Mouse (Mus musculus): ENCODE measurements at regions not wholly inside any gene's neighbourhood (a gene's known extent, or its start where the extent isn't known, plus 50 kb on each side); places are given as distances from the start of the nearest gene placed in this dataset.

- DNase-seq (ENCODE audit: low spot score) (peak; percentile 32), ATAC-seq (peak; percentile 44; the same call in 1 of the 2 replicates)
- Histone ChIP-seq H3K27me3 (replicated peaks; ENCODE audit: control insufficient read depth, insufficient read depth, low read length) (no peaks in the 10 kb centered on the region), H3K36me3 (ENCODE audit: control insufficient read depth, insufficient read depth, low read length) (no peaks in the 10 kb centered on the region), H3K9ac (ENCODE audit: low read length) (no peak overlapping the region), H3K27ac (ENCODE audit: low read depth, low read length) (no peak overlapping the region), H3K4me3 (ENCODE audit: low read depth, low read length) (no peak overlapping the region), H3K9me3 (replicated peaks; ENCODE audit: control insufficient read depth, low read length) (no peaks in the 10 kb centered on the region), H3K4me1 (ENCODE audit: control insufficient read depth, insufficient read depth, low read length) (no peaks in the 10 kb centered on the region), H3K4me2 (ENCODE audit: low read length) (no peak overlapping the region)
- WGBS = 22% methylated on average over 6 of the region's 6 CpGs
These were observed 92.0 kb downstream of the Cdc5l start for GRCm38 (mm10) chr17:45341573-45341972.

- ATAC-seq (no peak), DNase-seq (ENCODE audit: low spot score) (no peak)
- no peaks in the 10 kb centered on the region for H3K27me3 ChIP-seq (replicated peaks; ENCODE audit: control insufficient read depth, insufficient read depth, low read length)
- no peak overlapping the region for H3K4me2 ChIP-seq (ENCODE audit: low read length)
- H3K4me1 ChIP-seq (ENCODE audit: control insufficient read depth, insufficient read depth, low read length) = no peaks in the 10 kb centered on the region
- H3K27ac ChIP-seq (ENCODE audit: low read depth, low read length) = no peak overlapping the region
- H3K9me3 ChIP-seq (replicated peaks; ENCODE audit: control insufficient read depth, low read length) = no peaks in the 10 kb centered on the region
- no peak overlapping the region for H3K4me3 ChIP-seq (ENCODE audit: low read depth, low read length)
- no peak overlapping the region for H3K9ac ChIP-seq (ENCODE audit: low read length)
- WGBS = 93% methylated on average over 4 of the region's 4 CpGs
- H3K36me3 ChIP-seq (ENCODE audit: control insufficient read depth, insufficient read depth, low read length) = no peaks in the 10 kb centered on the region
These were observed 92.7 kb downstream of the Cdc5l start for GRCm38 (mm10) chr17:45340851-45341250.

- 85% methylated on average over 11 of the region's 11 CpGs for WGBS
- H3K36me3 ChIP-seq (ENCODE audit: control insufficient read depth, insufficient read depth, low read length) = no peaks in the 10 kb centered on the region
- H3K9me3 ChIP-seq (replicated peaks; ENCODE audit: control insufficient read depth, low read length) = no peaks in the 10 kb centered on the region
- no peaks in the 10 kb centered on the region for H3K4me1 ChIP-seq (ENCODE audit: control insufficient read depth, insufficient read depth, low read length)
- DNase-seq (ENCODE audit: low spot score) = no peak
- ATAC-seq = no peak
- no peak overlapping the region for H3K9ac ChIP-seq (ENCODE audit: low read length)
- H3K27me3 ChIP-seq (replicated peaks; ENCODE audit: control insufficient read depth, insufficient read depth, low read length) = no peaks in the 10 kb centered on the region
- H3K27ac ChIP-seq (ENCODE audit: low read depth, low read length) = no peak overlapping the region
- H3K4me2 ChIP-seq (ENCODE audit: low read length) = no peak overlapping the region
- H3K4me3 ChIP-seq (ENCODE audit: low read depth, low read length) = no peak overlapping the region
These were observed 94.3 kb downstream of the Cdc5l start for GRCm38 (mm10) chr17:45339226-45339625.

GRCm38 (mm10) chr17:45338086-45338485 is 95.5 kb downstream of the Cdc5l start:
- Histone ChIP-seq H3K9ac (ENCODE audit: low read length) (no peak overlapping the region), H3K4me1 (ENCODE audit: control insufficient read depth, insufficient read depth, low read length) (no peaks in the 10 kb centered on the region), H3K4me3 (ENCODE audit: low read depth, low read length) (no peak overlapping the region), H3K4me2 (ENCODE audit: low read length) (no peak overlapping the region), H3K36me3 (ENCODE audit: control insufficient read depth, insufficient read depth, low read length) (no peaks in the 10 kb centered on the region), H3K27me3 (replicated peaks; ENCODE audit: control insufficient read depth, insufficient read depth, low read length) (no peaks in the 10 kb centered on the region), H3K9me3 (replicated peaks; ENCODE audit: control insufficient read depth, low read length) (no peaks in the 10 kb centered on the region), H3K27ac (ENCODE audit: low read depth, low read length) (no peak overlapping the region)
- ATAC-seq = no peak
- WGBS = 86% methylated on average over 4 of the region's 4 CpGs
- no peak for DNase-seq (ENCODE audit: low spot score)

- Histone ChIP-seq H3K4me3 (ENCODE audit: low read depth, low read length) (no peak overlapping the region), H3K4me1 (ENCODE audit: control insufficient read depth, insufficient read depth, low read length) (no peaks in the 10 kb centered on the region), H3K27me3 (replicated peaks; ENCODE audit: control insufficient read depth, insufficient read depth, low read length) (no peaks in the 10 kb centered on the region), H3K4me2 (ENCODE audit: low read length) (no peak overlapping the region), H3K36me3 (ENCODE audit: control insufficient read depth, insufficient read depth, low read length) (no peaks in the 10 kb centered on the region), H3K9ac (ENCODE audit: low read length) (no peak overlapping the region), H3K27ac (ENCODE audit: low read depth, low read length) (no peak overlapping the region), H3K9me3 (replicated peaks; ENCODE audit: control insufficient read depth, low read length) (no peaks in the 10 kb centered on the region)
- ATAC-seq (no peak), DNase-seq (ENCODE audit: low spot score) (no peak)
- 92% methylated on average over 9 of the region's 9 CpGs for WGBS
These were observed 97.9 kb downstream of the Cdc5l start for GRCm38 (mm10) chr17:45335586-45336151.

GRCm38 (mm10) chr17:45334732-45335381 is 98.7 kb downstream of the Cdc5l start:
- 65% methylated on average over 13 of the region's 13 CpGs for WGBS

GRCm38 (mm10) chr17:45332321-45332720 is 101.2 kb downstream of the Cdc5l start:
- WGBS = 78% methylated on average over 12 of the region's 12 CpGs
- Histone ChIP-seq H3K4me1 (ENCODE audit: control insufficient read depth, insufficient read depth, low read length) (no peaks in the 10 kb centered on the region), H3K4me2 (ENCODE audit: low read length) (no peak overlapping the region), H3K27ac (ENCODE audit: low read depth, low read length) (no peak overlapping the region), H3K9me3 (replicated peaks; ENCODE audit: control insufficient read depth, low read length) (no peaks in the 10 kb centered on the region), H3K4me3 (ENCODE audit: low read depth, low read length) (no peak overlapping the region), H3K27me3 (replicated peaks; ENCODE audit: control insufficient read depth, insufficient read depth, low read length) (no peaks in the 10 kb centered on the region), H3K9ac (ENCODE audit: low read length) (no peak overlapping the region), H3K36me3 (ENCODE audit: control insufficient read depth, insufficient read depth, low read length) (no peaks in the 10 kb centered on the region)
- ATAC-seq (no peak), DNase-seq (ENCODE audit: low spot score) (no peak)

More at GRCm38 (mm10) chr17:45334732-45335381, 98.7 kb downstream of the Cdc5l start:
- Histone ChIP-seq H3K36me3 (ENCODE audit: control insufficient read depth, insufficient read depth, low read length) (no peaks in the 10 kb centered on the region), H3K27me3 (replicated peaks; ENCODE audit: control insufficient read depth, insufficient read depth, low read length) (no peaks in the 10 kb centered on the region), H3K27ac (ENCODE audit: low read depth, low read length) (no peak overlapping the region), H3K4me3 (ENCODE audit: low read depth, low read length) (no peak overlapping the region), H3K9me3 (replicated peaks; ENCODE audit: control insufficient read depth, low read length) (no peaks in the 10 kb centered on the region), H3K4me1 (ENCODE audit: control insufficient read depth, insufficient read depth, low read length) (no peaks in the 10 kb centered on the region), H3K9ac (ENCODE audit: low read length) (no peak overlapping the region), H3K4me2 (ENCODE audit: low read length) (no peak overlapping the region)
- DNase-seq (ENCODE audit: low spot score) = peak; percentile 16
- no peak for ATAC-seq

- Histone ChIP-seq H3K27ac (ENCODE audit: low read depth, low read length) (no peak overlapping the region), H3K4me3 (ENCODE audit: low read depth, low read length) (no peak overlapping the region), H3K9me3 (replicated peaks; ENCODE audit: control insufficient read depth, low read length) (no peaks in the 10 kb centered on the region), H3K27me3 (replicated peaks; ENCODE audit: control insufficient read depth, insufficient read depth, low read length) (no peaks in the 10 kb centered on the region), H3K4me1 (ENCODE audit: control insufficient read depth, insufficient read depth, low read length) (no peaks in the 10 kb centered on the region), H3K4me2 (ENCODE audit: low read length) (no peak overlapping the region), H3K36me3 (ENCODE audit: control insufficient read depth, insufficient read depth, low read length) (no peaks in the 10 kb centered on the region), H3K9ac (ENCODE audit: low read length) (no peak overlapping the region)
- ATAC-seq = no peak
- DNase-seq (ENCODE audit: low spot score) = no peak
- WGBS = 60% methylated on average over 9 of the region's 9 CpGs
These were observed 104.3 kb downstream of the Cdc5l start for GRCm38 (mm10) chr17:45329241-45329640.

- no peak for DNase-seq (ENCODE audit: low spot score)
- Histone ChIP-seq H3K9me3 (replicated peaks; ENCODE audit: control insufficient read depth, low read length) (no peaks in the 10 kb centered on the region), H3K4me1 (ENCODE audit: control insufficient read depth, insufficient read depth, low read length) (no peaks in the 10 kb centered on the region), H3K9ac (ENCODE audit: low read length) (no peak overlapping the region), H3K36me3 (ENCODE audit: control insufficient read depth, insufficient read depth, low read length) (no peaks in the 10 kb centered on the region), H3K4me2 (ENCODE audit: low read length) (no peak overlapping the region), H3K27ac (ENCODE audit: low read depth, low read length) (no peak overlapping the region), H3K27me3 (replicated peaks; ENCODE audit: control insufficient read depth, insufficient read depth, low read length) (no peaks in the 10 kb centered on the region), H3K4me3 (ENCODE audit: low read depth, low read length) (no peak overlapping the region)
- WGBS = 73% methylated on average over 10 of the region's 10 CpGs
- ATAC-seq = no peak
These were observed 106.8 kb downstream of the Cdc5l start for GRCm38 (mm10) chr17:45326726-45327125.
